8 mouse cellular contexts compared by ENCODE assay signal in genomic region chr11:30771904-30772581, GRCm38 (mm10). TPM values are rescaled to one million over a fixed set of nuclear protein-coding genes. Genes with fewer than 3 reads are reported as not detected.
DNase-seq lines count a peak whose midpoint lies in the region; ATAC-seq lines count a peak whose summit lies in the region.

No protein-coding gene starts in this region.

- under 1% methylated on average over 46 of the region's 64 CpGs for WGBS in hindbrain, embryonic 12.5 days
- 0% methylated on average over 43 of the region's 64 CpGs for WGBS in macrophage (ENCODE audit: missing documents)

- H3K9me3 ChIP-seq in hindbrain, embryonic 12.5 days (replicated peaks): no peaks in the 10 kb centered on the region

- peak; percentile 65 for DNase-seq in NIH3T3 (ENCODE audit: low read depth)
- peak; percentile 46 for DNase-seq in cerebellum, adult 8-10 months
- DNase-seq in forelimb bud, embryonic 11.5 days (ENCODE audit: low read depth, low spot score): peak; percentile 53
- DNase-seq in left cerebral cortex, adult 18-20 months (ENCODE audit: low spot score in 2 of 2): peak; percentile 23 to 47
- DNase-seq in right cerebral cortex, adult 18-20 months: peak; percentile 35
- DNase-seq in urinary bladder, postnatal 25 days (ENCODE audit: low spot score): peak; percentile 49

- peak overlapping the region; percentile 95 for H3K27ac ChIP-seq in hindbrain, embryonic 12.5 days
- peak overlapping the region; percentile 50 for H3K27ac ChIP-seq in macrophage

- no peaks in the 10 kb centered on the region for H3K27me3 ChIP-seq in hindbrain, embryonic 12.5 days

- H3K9ac ChIP-seq in hindbrain, embryonic 12.5 days: peak overlapping the region; percentile 99

- peaks cover 52% of the 10 kb centered on the region for H3K79me2 ChIP-seq in macrophage (ENCODE audit: inconsistent target)

- H3K4me2 ChIP-seq in hindbrain, embryonic 12.5 days (replicated peaks): peak overlapping the region; percentile 68

- H3K4me3 ChIP-seq in hindbrain, embryonic 12.5 days: peak overlapping the region; percentile 99
- peak overlapping the region; percentile 89 for H3K4me3 ChIP-seq in macrophage (ENCODE audit: inconsistent target)

- peak; percentile 85 for ATAC-seq in hindbrain, embryonic 12.5 days (ENCODE audit: low FRiP score)

- H3K4me1 ChIP-seq in hindbrain, embryonic 12.5 days: peaks cover 20% of the 10 kb centered on the region

- H3K36me3 ChIP-seq in hindbrain, embryonic 12.5 days: no peaks in the 10 kb centered on the region
- H3K36me3 ChIP-seq in macrophage (ENCODE audit: inconsistent target): no peaks in the 10 kb centered on the region

RNA-seq across cellular contexts. Expression of gene Psme4, which starts 0.5 kb away (rescaled TPM):
- 34.5 and 36.6 TPM in 2 replicates for polyA plus RNA-seq in hindbrain, embryonic 12.5 days (2016; fragmentation: Nextera tagmentation; extraction: Ambion mirVana)
- total RNA-seq in left cerebral cortex, adult 18-20 months (2021): 10 to 100 TPM; 37.0 to 37.1 TPM
- total RNA-seq in macrophage (2018; cell fraction: chromatin; rRNA removed): 100 to 1,000 TPM; 139 to 414 (median 270) TPM
- total RNA-seq in macrophage (2018; cell fraction: cytosol; rRNA removed): 10 to 100 TPM; 39.4 to 71.3 (median 49.8) TPM
- total RNA-seq in macrophage (2018; cell fraction: nucleus; rRNA removed): 100 to 1,000 TPM in 23 of 26 experiments, 10 to 100 TPM in 3; 75.6 to 230 (median 143) TPM
- 27.5 to 37.3 TPM (median 33.7 TPM) in 3 replicates for polyA plus RNA-seq in macrophage (2018)

Comparison
In these comparisons a context has a peak if more than half of its experiments do, and no peak if none do; other contexts are left out.
1. Peak in every context shown above with its lines: DNase-seq, ATAC-seq, H3K4me3 ChIP-seq and H3K27ac ChIP-seq.